Mouse (Mus musculus) neural tube, embryonic 15.5 days (tissue): ENCODE data around the gene Kdm5b. TPM values are rescaled to one million over a fixed set of nuclear protein-coding genes. Genes with fewer than 3 reads are reported as not detected.

ENCODE experiments used
- ATAC-seq: fragments of 200-750 bp; cut with Nextera tagmentation; 2 replicates; pipeline ENCODE4 v1.8.0; 2017; ENCODE audit warnings: mild to moderate bottlenecking, moderate TSS enrichment, moderate library complexity; ENCODE audit not compliant: low FRiP score
- H3K27ac ChIP-seq: fragments of 300-500 bp; sonication (generic); replicated peaks from 2 replicates; pipeline ENCODE4 v1.5.1; 2015; ENCODE audit warnings: mild to moderate bottlenecking, inconsistent platforms
- H3K27me3 ChIP-seq: fragments of 300-500 bp; sonication (generic); replicated peaks from 2 replicates; pipeline ENCODE4 v1.6.1; 2015; ENCODE audit warnings: inconsistent platforms
- H3K36me3 ChIP-seq: fragments of 300-500 bp; sonication (generic); 2 replicates; pipeline ENCODE4 v1.6.1; 2015; ENCODE audit warnings: inconsistent platforms
- H3K4me1 ChIP-seq: fragments of 300-500 bp; sonication (generic); 2 replicates; pipeline ENCODE4 v1.6.1; 2015; ENCODE audit warnings: inconsistent platforms
- H3K4me2 ChIP-seq: fragments of 300-500 bp; sonication (generic); 2 replicates; pipeline ENCODE4 v1.6.1; 2015; ENCODE audit warnings: inconsistent platforms, mild to moderate bottlenecking, moderate library complexity
- H3K4me3 ChIP-seq: fragments of 300-500 bp; sonication (generic); replicated peaks from 2 replicates; pipeline ENCODE4 v1.5.1; 2015; ENCODE audit warnings: mild to moderate bottlenecking, inconsistent platforms
- H3K9ac ChIP-seq: fragments of 300-500 bp; sonication (generic); replicated peaks from 2 replicates; pipeline ENCODE4 v1.6.1; 2015; ENCODE audit warnings: mild to moderate bottlenecking, inconsistent platforms
- H3K9me3 ChIP-seq: fragments of 300-500 bp; sonication (generic); replicated peaks from 2 replicates; pipeline ENCODE4 v1.6.1; 2016; ENCODE audit warnings: inconsistent platforms
- WGBS: fragments of 180-500 bp; shearing (Covaris S2); methylation state at CpG from one replicate; pipeline ENCODE4 v1.1.7; 2015; ENCODE audit warnings: mixed read lengths; 5-methylcytosine and 5-hydroxymethylcytosine counted together
- polyA plus RNA-seq: library from polyadenylated mRNA; unstranded; fragments of >200 nt; fragmentation: Nextera tagmentation; extraction: Ambion mirVana; gene quantifications from 2 replicates; pipeline ENCODE4 v1.2.1, GENCODE M21; 2015

The Kdm5b gene
- polyA plus RNA-seq, 1 experiment from 2014 or later = 59.5 TPM

- Histone ChIP-seq H3K27ac (no peak overlapping the region), H3K9me3 (no peaks in the 10 kb centered on the region), H3K4me3 (no peak overlapping the region), H3K9ac (no peak overlapping the region), H3K4me1 (peaks cover 15% of the 10 kb centered on the region), H3K4me2 (no peak overlapping the region), H3K36me3 (peaks cover 15% of the 10 kb centered on the region), H3K27me3 (peaks cover 6% of the 10 kb centered on the region; the same call in 1 of the 2 replicates)
- 44% methylated on average over 3 of the region's 3 CpGs for WGBS
- ATAC-seq = no peak
These were observed 78.1 kb downstream of the Kdm5b start for GRCm38 (mm10) chr1:134638041-134638440.

GRCm38 (mm10) chr1:134638522-134638921 is 78.6 kb downstream of the Kdm5b start:
- no peak for ATAC-seq
- H3K9ac ChIP-seq = no peak overlapping the region
- peaks cover 6% of the 10 kb centered on the region; the same call in 1 of the 2 replicates for H3K27me3 ChIP-seq
- H3K4me3 ChIP-seq = no peak overlapping the region
- WGBS = 41% methylated on average over 7 of the region's 7 CpGs
- peaks cover 10% of the 10 kb centered on the region for H3K36me3 ChIP-seq
- no peak overlapping the region for H3K4me2 ChIP-seq
- no peaks in the 10 kb centered on the region for H3K9me3 ChIP-seq
- H3K27ac ChIP-seq = no peak overlapping the region
- peaks cover 15% of the 10 kb centered on the region for H3K4me1 ChIP-seq

- Histone ChIP-seq H3K27me3 (peaks cover 13% of the 10 kb centered on the region), H3K9me3 (no peaks in the 10 kb centered on the region), H3K9ac (no peak overlapping the region), H3K4me2 (no peak overlapping the region), H3K27ac (no peak overlapping the region), H3K36me3 (0 out of 2 replicates have a peak, but pooled peaks cover 3% of the 10 kb centered on the region), H3K4me1 (peaks cover 15% of the 10 kb centered on the region), H3K4me3 (no peak overlapping the region)
- ATAC-seq = no peak
- 63% methylated on average over 6 of the region's 6 CpGs for WGBS
These were observed 79.5 kb downstream of the Kdm5b start for GRCm38 (mm10) chr1:134639460-134639859.

- no peaks in the 10 kb centered on the region for H3K36me3 ChIP-seq
- H3K27ac ChIP-seq = no peak overlapping the region
- H3K27me3 ChIP-seq = peaks cover 32% of the 10 kb centered on the region
- peaks cover 35% of the 10 kb centered on the region for H3K4me1 ChIP-seq
- H3K4me3 ChIP-seq = no peak overlapping the region
- WGBS = 28% methylated on average over 3 of the region's 3 CpGs
- no peak overlapping the region for H3K4me2 ChIP-seq
- no peak for ATAC-seq
- no peak overlapping the region for H3K9ac ChIP-seq
- H3K9me3 ChIP-seq = no peaks in the 10 kb centered on the region
These were observed 81.5 kb downstream of the Kdm5b start for GRCm38 (mm10) chr1:134641507-134641906.

GRCm38 (mm10) chr1:134643702-134644101 is 83.7 kb downstream of the Kdm5b start:
- Histone ChIP-seq H3K9ac (no peak overlapping the region), H3K27ac (no peak overlapping the region), H3K4me1 (peaks cover 31% of the 10 kb centered on the region), H3K4me3 (no peak overlapping the region), H3K9me3 (no peaks in the 10 kb centered on the region), H3K36me3 (no peaks in the 10 kb centered on the region), H3K27me3 (peaks cover 53% of the 10 kb centered on the region), H3K4me2 (no peak overlapping the region)
- no peak for ATAC-seq
- WGBS = 80% methylated on average over 6 of the region's 6 CpGs

GRCm38 (mm10) chr1:134645408-134646200 is 85.6 kb downstream of the Kdm5b start:
- Histone ChIP-seq H3K27ac (no peak overlapping the region), H3K4me1 (peaks cover 31% of the 10 kb centered on the region), H3K9ac (peak overlapping the region; percentile 44; the same call in 1 of the 2 replicates), H3K4me3 (peak overlapping the region; percentile 50), H3K27me3 (peaks cover 55% of the 10 kb centered on the region), H3K36me3 (no peaks in the 10 kb centered on the region), H3K9me3 (no peaks in the 10 kb centered on the region), H3K4me2 (peak overlapping the region; percentile 97)
- WGBS = 12% methylated on average over 16 of the region's 16 CpGs
- no peak for ATAC-seq

- peak; percentile 54 for ATAC-seq
- no peaks in the 10 kb centered on the region for H3K9me3 ChIP-seq
- H3K9ac ChIP-seq = peak within 1 kb of the TSS; percentile 44
- H3K27me3 ChIP-seq = peaks cover 55% of the 10 kb centered on the region
- H3K4me2 ChIP-seq = peak within 1 kb of the TSS; percentile 97
- under 1% methylated on average over 49 of the region's 63 CpGs for WGBS
- H3K4me1 ChIP-seq = peaks cover 39% of the 10 kb centered on the region
- no peak within 1 kb of the TSS for H3K27ac ChIP-seq
- H3K36me3 ChIP-seq = no peaks in the 10 kb centered on the region
- H3K4me3 ChIP-seq = peak within 1 kb of the TSS; percentile 50
These were observed 86.4 kb downstream of the Kdm5b start, which contains the start of gene Syt2 for GRCm38 (mm10) chr1:134646261-134646962. Gene Syt2 (plus strand): TSS chr1:134646677.

- no peaks in the 10 kb centered on the region for H3K9me3 ChIP-seq
- WGBS = under 1% methylated on average over 28 of the region's 28 CpGs
- H3K36me3 ChIP-seq = no peaks in the 10 kb centered on the region
- H3K4me1 ChIP-seq = peaks cover 44% of the 10 kb centered on the region
- H3K27ac ChIP-seq = no peak overlapping the region
- peak overlapping the region; percentile 44 for H3K9ac ChIP-seq
- peak overlapping the region; percentile 50 for H3K4me3 ChIP-seq
- H3K27me3 ChIP-seq = peaks cover 53% of the 10 kb centered on the region
- H3K4me2 ChIP-seq = peak overlapping the region; percentile 97
- no peak for ATAC-seq
These were observed 87.0 kb downstream of the Kdm5b start for GRCm38 (mm10) chr1:134646963-134647282.

- H3K27me3 ChIP-seq = peaks cover 49% of the 10 kb centered on the region
- H3K9ac ChIP-seq = no peak overlapping the region
- H3K36me3 ChIP-seq = no peaks in the 10 kb centered on the region
- peak overlapping the region; percentile 97 for H3K4me2 ChIP-seq
- no peak overlapping the region for H3K27ac ChIP-seq
- peak overlapping the region; percentile 50 for H3K4me3 ChIP-seq
- peaks cover 51% of the 10 kb centered on the region for H3K4me1 ChIP-seq
- no peak for ATAC-seq
- 32% methylated on average over 7 of the region's 7 CpGs for WGBS
- H3K9me3 ChIP-seq = no peaks in the 10 kb centered on the region
These were observed 87.6 kb downstream of the Kdm5b start for GRCm38 (mm10) chr1:134647591-134647990.

- H3K9ac ChIP-seq = no peak overlapping the region
- H3K27me3 ChIP-seq = peaks cover 31% of the 10 kb centered on the region
- peaks cover 46% of the 10 kb centered on the region for H3K4me1 ChIP-seq
- no peaks in the 10 kb centered on the region for H3K36me3 ChIP-seq
- H3K27ac ChIP-seq = peak overlapping the region; percentile 65
- H3K4me3 ChIP-seq = no peak overlapping the region
- H3K9me3 ChIP-seq = no peaks in the 10 kb centered on the region
- no peak overlapping the region for H3K4me2 ChIP-seq
- ATAC-seq = no peak
- WGBS = 64% methylated on average over 5 of the region's 5 CpGs
These were observed 90.8 kb downstream of the Kdm5b start for GRCm38 (mm10) chr1:134650816-134651215.

GRCm38 (mm10) chr1:134651268-134651850 is 91.4 kb downstream of the Kdm5b start:
- peak overlapping the region; percentile 19 for H3K4me2 ChIP-seq
- H3K27me3 ChIP-seq = peaks cover 25% of the 10 kb centered on the region

More at GRCm38 (mm10) chr1:134651268-134651850, 91.4 kb downstream of the Kdm5b start:
- Histone ChIP-seq H3K9me3 (no peaks in the 10 kb centered on the region), H3K4me1 (peaks cover 41% of the 10 kb centered on the region), H3K27ac (peak overlapping the region; percentile 65), H3K4me3 (no peak overlapping the region), H3K36me3 (no peaks in the 10 kb centered on the region), H3K9ac (no peak overlapping the region)
- 45% methylated on average over 13 of the region's 13 CpGs for WGBS
- ATAC-seq = peak; percentile 25
